Mouse (Mus musculus) G1E (cell line): ENCODE measurements around the gene Slc38a1.

Experiments used
- CTCF ChIP-seq: IDR thresholded peaks from 2 replicates; pipeline ENCODE4 v1.5.1; 2012; ENCODE audit warnings: low read depth, low read length, inconsistent platforms, mixed read lengths
- GATA1 ChIP-seq: IDR thresholded peaks from 2 replicates; pipeline ENCODE4 v1.6.1; 2012; ENCODE audit warnings: borderline replicate concordance, low read length, inconsistent platforms, mixed read lengths
- TAL1 ChIP-seq: conservative IDR thresholded peaks from 2 replicates; pipeline ENCODE4 v1.6.1; 2012; ENCODE audit warnings: low read depth, low read length, inconsistent platforms, mixed read lengths

DNA sequence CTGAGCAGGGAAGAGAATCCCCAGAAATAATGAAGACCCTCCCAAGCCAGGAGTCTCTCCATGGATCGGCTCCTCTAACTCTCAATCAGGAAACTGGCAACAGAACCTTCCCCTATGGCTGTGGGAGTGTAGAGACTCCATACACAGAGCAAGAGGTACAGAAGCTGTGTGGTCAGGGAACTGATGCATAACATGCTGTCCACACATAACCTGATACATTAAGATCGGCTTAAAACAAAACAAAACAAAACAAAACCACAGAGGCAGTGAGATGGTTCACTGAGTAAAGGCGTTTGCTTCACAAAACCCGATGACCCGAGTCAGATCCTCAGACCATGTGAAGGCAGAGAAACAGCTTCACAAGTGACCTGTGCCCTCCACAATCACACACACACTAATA lies 35.3 kb downstream of the Slc38a1 start:
- no peak for TF ChIP-seq CTCF
- TF ChIP-seq TAL1: no peak
- TF ChIP-seq GATA1: no peak
